Mouse (Mus musculus) bone marrow, adult 2 months (tissue): ENCODE data around the gene Immp2l.

Experiments used
- CTCF ChIP-seq: fragments of 200-500 bp; IDR thresholded peaks from 2 replicates; pipeline ENCODE4 v1.5.1; 2011; ENCODE audit warnings: low read length, control low read depth; ENCODE audit not compliant: control insufficient read depth, insufficient read depth
- POLR2A ChIP-seq: fragments of 200-500 bp; IDR thresholded peaks from 2 replicates; pipeline ENCODE4 v1.6.1; 2011; ENCODE audit warnings: low read depth, mild to moderate bottlenecking, control low read depth, low read length, borderline replicate concordance; ENCODE audit not compliant: control insufficient read depth

- TF ChIP-seq POLR2A (no peak), CTCF (no peak)
These were observed 570.1 kb downstream of the Immp2l start for GRCm38 (mm10) chr12:41594037-41594436.
